Mouse (Mus musculus): ENCODE data around the gene Ksr1. TPM values are rescaled to one million over a fixed set of nuclear protein-coding genes. Genes with fewer than 3 reads are reported as not detected.

The Ksr1 gene
- total and polyA plus RNA-seq, 2 experiments from 2014 or later = 1.9 to 51.3 TPM

- no peak for TF ChIP-seq CTCF (IDR thresholded peaks at IDR 0.05; ENCODE audit: low read depth)
- DNase-seq (ENCODE audit: low spot score) (no peak), ATAC-seq (no peak)
- Histone ChIP-seq H3K4me2 (ENCODE audit: low read depth, low read length) (no peak overlapping the region), H3K27me3 (ENCODE audit: insufficient read depth, low read length) (no peaks in the 10 kb centered on the region), H3K27ac (peak overlapping the region; percentile 49; the same call in 1 of the 2 replicates), H3K4me3 (ENCODE audit: low read length) (no peak overlapping the region), H3K36me3 (ENCODE audit: insufficient read depth, low read length) (no peaks in the 10 kb centered on the region), H3K9ac (replicated peaks; ENCODE audit: low read length) (no peak overlapping the region), H3K9me3 (ENCODE audit: low read length) (no peaks in the 10 kb centered on the region), H3K4me1 (ENCODE audit: insufficient read depth, low read length) (peaks cover 14% of the 10 kb centered on the region; the same call in 1 of the 2 replicates)
- 87% methylated on average over 10 of the region's 10 CpGs for WGBS
These were observed 52.1 kb downstream of the Ksr1 start for GRCm38 (mm10) chr11:79093986-79094695.

GRCm38 (mm10) chr11:79093386-79093906, 52.8 kb downstream of the Ksr1 start:
- no peaks in the 10 kb centered on the region for H3K27me3 ChIP-seq (ENCODE audit: insufficient read depth, low read length)
- 53% methylated on average over 15 of the region's 15 CpGs for WGBS
- H3K36me3 ChIP-seq (ENCODE audit: insufficient read depth, low read length) = no peaks in the 10 kb centered on the region
- no peak for TF ChIP-seq CTCF (IDR thresholded peaks at IDR 0.05; ENCODE audit: low read depth)
- ATAC-seq (no peak), DNase-seq (ENCODE audit: low spot score) (no peak)
- no peak overlapping the region for H3K4me3 ChIP-seq (ENCODE audit: low read length)
- H3K4me1 ChIP-seq (ENCODE audit: insufficient read depth, low read length) = peaks cover 10% of the 10 kb centered on the region; the same call in 1 of the 2 replicates
- H3K9me3 ChIP-seq (ENCODE audit: low read length) = no peaks in the 10 kb centered on the region
- H3K4me2 ChIP-seq (ENCODE audit: low read depth, low read length) = no peak overlapping the region
- no peak overlapping the region for H3K27ac ChIP-seq
- no peak overlapping the region for H3K9ac ChIP-seq (replicated peaks; ENCODE audit: low read length)

- peaks cover 10% of the 10 kb centered on the region; the same call in 1 of the 2 replicates for H3K4me1 ChIP-seq (ENCODE audit: insufficient read depth, low read length)
- H3K27me3 ChIP-seq (ENCODE audit: insufficient read depth, low read length) = no peaks in the 10 kb centered on the region
- no peak overlapping the region for H3K9ac ChIP-seq (replicated peaks; ENCODE audit: low read length)
- H3K4me3 ChIP-seq (ENCODE audit: low read length) = no peak overlapping the region
- WGBS = 83% methylated on average over 7 of the region's 7 CpGs
- DNase-seq (ENCODE audit: low spot score) (no peak), ATAC-seq (no peak)
- H3K9me3 ChIP-seq (ENCODE audit: low read length) = no peaks in the 10 kb centered on the region
- no peak overlapping the region for H3K27ac ChIP-seq
- H3K36me3 ChIP-seq (ENCODE audit: insufficient read depth, low read length) = no peaks in the 10 kb centered on the region
- H3K4me2 ChIP-seq (ENCODE audit: low read depth, low read length) = no peak overlapping the region
- no peak for TF ChIP-seq CTCF (IDR thresholded peaks at IDR 0.05; ENCODE audit: low read depth)
These were observed 53.4 kb downstream of the Ksr1 start for GRCm38 (mm10) chr11:79092802-79093201.

- H3K9ac ChIP-seq (replicated peaks; ENCODE audit: low read length) = no peak overlapping the region
- no peaks in the 10 kb centered on the region for H3K9me3 ChIP-seq (ENCODE audit: low read length)
- no peaks in the 10 kb centered on the region for H3K36me3 ChIP-seq (ENCODE audit: insufficient read depth, low read length)
- ATAC-seq = no peak
- WGBS = 91% methylated on average over 6 of the region's 6 CpGs
- peaks cover 10% of the 10 kb centered on the region; the same call in 1 of the 2 replicates for H3K4me1 ChIP-seq (ENCODE audit: insufficient read depth, low read length)
- no peak for TF ChIP-seq CTCF (IDR thresholded peaks at IDR 0.05; ENCODE audit: low read depth)
- H3K4me3 ChIP-seq (ENCODE audit: low read length) = no peak overlapping the region
- no peak overlapping the region for H3K4me2 ChIP-seq (ENCODE audit: low read depth, low read length)
- no peaks in the 10 kb centered on the region for H3K27me3 ChIP-seq (ENCODE audit: insufficient read depth, low read length)
- H3K27ac ChIP-seq = no peak overlapping the region
- DNase-seq (ENCODE audit: low spot score) = no peak
These were observed 54.0 kb downstream of the Ksr1 start for GRCm38 (mm10) chr11:79092245-79092644.

- no peak overlapping the region for H3K9ac ChIP-seq (replicated peaks; ENCODE audit: low read length)
- 46% methylated on average over 1 of the region's 1 CpGs for WGBS
These were observed 56.5 kb downstream of the Ksr1 start for GRCm38 (mm10) chr11:79089756-79090155.

GRCm38 (mm10) chr11:79089027-79089426, 57.2 kb downstream of the Ksr1 start:
- Histone ChIP-seq H3K27me3 (ENCODE audit: insufficient read depth, low read length) (no peaks in the 10 kb centered on the region), H3K9me3 (ENCODE audit: low read length) (no peaks in the 10 kb centered on the region), H3K4me1 (ENCODE audit: insufficient read depth, low read length) (no peaks in the 10 kb centered on the region), H3K4me2 (ENCODE audit: low read depth, low read length) (no peak overlapping the region), H3K4me3 (ENCODE audit: low read length) (no peak overlapping the region), H3K9ac (replicated peaks; ENCODE audit: low read length) (no peak overlapping the region), H3K27ac (no peak overlapping the region), H3K36me3 (ENCODE audit: insufficient read depth, low read length) (no peaks in the 10 kb centered on the region)
- no peak for TF ChIP-seq CTCF (IDR thresholded peaks at IDR 0.05; ENCODE audit: low read depth)
- ATAC-seq (no peak), DNase-seq (ENCODE audit: low spot score) (no peak)
- 44% methylated on average over 5 of the region's 5 CpGs for WGBS

More at GRCm38 (mm10) chr11:79089756-79090155, 56.5 kb downstream of the Ksr1 start:
- Histone ChIP-seq H3K4me1 (ENCODE audit: insufficient read depth, low read length) (peaks cover 2% of the 10 kb centered on the region; the same call in 1 of the 2 replicates), H3K9me3 (ENCODE audit: low read length) (no peaks in the 10 kb centered on the region), H3K27me3 (ENCODE audit: insufficient read depth, low read length) (no peaks in the 10 kb centered on the region), H3K36me3 (ENCODE audit: insufficient read depth, low read length) (no peaks in the 10 kb centered on the region), H3K4me2 (ENCODE audit: low read depth, low read length) (no peak overlapping the region), H3K27ac (no peak overlapping the region), H3K4me3 (ENCODE audit: low read length) (no peak overlapping the region)
- no peak for TF ChIP-seq CTCF (IDR thresholded peaks at IDR 0.05; ENCODE audit: low read depth)
- DNase-seq (ENCODE audit: low spot score) (no peak), ATAC-seq (no peak)

- Histone ChIP-seq H3K27me3 (ENCODE audit: insufficient read depth, low read length) (no peaks in the 10 kb centered on the region), H3K9ac (replicated peaks; ENCODE audit: low read length) (no peak overlapping the region), H3K4me1 (ENCODE audit: insufficient read depth, low read length) (no peaks in the 10 kb centered on the region), H3K27ac (no peak overlapping the region), H3K4me2 (ENCODE audit: low read depth, low read length) (no peak overlapping the region), H3K4me3 (ENCODE audit: low read length) (no peak overlapping the region), H3K36me3 (ENCODE audit: insufficient read depth, low read length) (no peaks in the 10 kb centered on the region), H3K9me3 (ENCODE audit: low read length) (no peaks in the 10 kb centered on the region)
- no peak for ATAC-seq
- TF ChIP-seq CTCF (IDR thresholded peaks at IDR 0.05; ENCODE audit: low read depth) = no peak
- WGBS = 87% methylated on average over 9 of the region's 9 CpGs
- DNase-seq (ENCODE audit: low spot score) = no peak
These were observed 57.9 kb downstream of the Ksr1 start for GRCm38 (mm10) chr11:79088325-79088724.

All from hindbrain, postnatal 0 days (tissue).